Mouse (Mus musculus): ENCODE results near the gene Lgmn.

Lgmn gene

DNA sequence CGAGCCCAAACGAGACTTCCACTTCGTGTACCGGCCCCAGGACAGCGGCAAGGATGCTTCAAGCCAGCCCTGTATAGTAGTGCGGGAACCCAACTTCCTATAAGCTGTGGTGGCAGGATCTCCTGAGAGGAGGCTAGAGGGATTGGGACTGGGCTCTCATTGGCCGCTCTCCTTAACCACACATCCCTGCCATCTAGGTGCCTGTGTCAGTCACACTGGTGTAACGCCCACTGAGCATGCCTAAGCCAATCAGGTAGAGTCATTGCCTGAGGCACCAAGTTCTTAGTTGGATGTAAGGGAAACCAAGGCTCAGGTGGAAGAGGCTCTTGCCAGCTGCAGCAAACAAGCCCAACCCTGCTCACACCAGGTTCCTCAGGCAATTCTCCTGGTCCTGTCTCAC lies 49.6 kb downstream of the Lgmn start:
- no peak for DNase-seq (ENCODE audit: low spot score)

GRCm38 (mm10) chr12:102387219-102387917 lies 52.2 kb downstream of the Lgmn start:
- DNase-seq (ENCODE audit: low spot score): peak; percentile 82

- DNase-seq (ENCODE audit: low spot score): peak; percentile 23
These were observed 54.8 kb downstream of the Lgmn start for GRCm38 (mm10) chr12:102384819-102385218.

DNA sequence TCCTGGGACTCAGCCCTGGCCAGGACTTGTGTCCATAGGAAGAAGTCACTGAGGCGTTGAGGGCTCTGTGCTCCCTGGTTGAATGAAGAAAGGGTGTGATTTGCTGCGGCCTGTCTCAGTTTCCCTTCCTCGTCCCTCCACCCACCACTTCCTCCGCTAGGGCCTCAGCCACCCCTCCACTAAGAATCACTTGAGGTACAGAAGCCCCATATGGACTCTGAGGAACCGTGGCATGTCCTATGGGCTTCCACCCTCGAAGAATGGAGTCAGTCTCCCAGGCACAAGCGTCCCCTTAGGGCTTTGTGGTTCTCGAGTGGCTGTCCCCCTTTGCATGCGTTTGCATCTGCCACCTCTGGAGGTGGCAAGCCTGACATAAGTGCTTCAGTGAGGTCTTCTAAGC lies 56.3 kb downstream of the Lgmn start:
- DNase-seq (ENCODE audit: low spot score): no peak

- DNase-seq (ENCODE audit: low spot score): no peak
These were observed 57.4 kb downstream of the Lgmn start for GRCm38 (mm10) chr12:102382180-102382579.

- DNase-seq (ENCODE audit: low spot score): no peak
These were observed 67.3 kb downstream of the Lgmn start for GRCm38 (mm10) chr12:102372322-102372721.

DNA sequence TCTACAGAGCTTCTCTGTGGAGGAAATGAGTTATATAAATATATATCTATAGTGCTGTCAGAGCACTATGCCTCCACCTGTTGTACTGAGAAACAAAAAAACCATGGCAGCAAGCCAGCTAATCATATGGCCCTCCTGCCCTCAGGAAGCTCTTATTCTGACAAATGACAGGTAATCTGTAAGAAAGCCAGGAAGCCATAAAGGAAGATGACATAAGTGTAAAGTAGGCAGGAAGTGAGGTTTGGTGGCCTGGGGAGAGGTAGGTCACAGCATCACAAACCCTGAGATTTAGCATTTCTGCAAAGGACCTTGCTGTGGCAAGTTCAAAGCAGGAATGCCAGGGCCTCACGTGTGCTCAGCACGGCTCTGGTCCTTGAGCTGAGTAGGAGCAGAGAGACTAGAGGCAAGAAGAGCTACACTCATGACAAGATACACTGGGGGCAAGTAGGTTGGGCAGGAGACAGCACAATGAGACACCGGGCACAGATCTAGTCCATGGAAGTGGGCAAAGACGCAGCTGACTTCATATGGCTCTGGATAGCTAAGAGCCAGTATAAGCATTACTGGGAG lies 68.6 kb downstream of the Lgmn start:
- no peak for DNase-seq (ENCODE audit: low spot score)

- DNase-seq (ENCODE audit: low spot score): no peak
These were observed 70.0 kb downstream of the Lgmn start for GRCm38 (mm10) chr12:102369488-102370235.

DNA sequence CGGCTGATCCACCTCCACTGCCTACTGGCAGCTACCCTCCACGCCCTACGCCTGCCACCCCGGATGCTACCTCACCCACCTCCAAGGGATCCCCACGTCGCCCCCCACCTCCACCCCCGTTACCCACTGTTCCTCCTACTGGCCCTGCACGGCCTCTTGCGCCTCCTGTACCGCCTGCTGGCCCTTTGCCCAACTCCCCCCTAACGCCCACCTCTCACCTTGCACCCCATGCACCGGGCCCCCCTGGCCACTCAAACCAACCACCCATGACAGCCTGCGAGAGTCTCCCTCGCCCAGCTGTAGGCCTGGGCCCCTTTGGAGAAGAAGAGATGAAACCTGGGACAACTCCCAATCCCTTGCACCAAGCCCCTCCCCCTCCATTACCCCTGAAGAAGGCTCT lies 71.1 kb downstream of the Lgmn start:
- no peak for DNase-seq (ENCODE audit: low spot score)

GRCm38 (mm10) chr12:102368066-102368465 lies 71.5 kb downstream of the Lgmn start:
- no peak for DNase-seq (ENCODE audit: low spot score)

- no peak for DNase-seq (ENCODE audit: low spot score)
These were observed 72.5 kb downstream of the Lgmn start for GRCm38 (mm10) chr12:102367075-102367474.

GRCm38 (mm10) chr12:102366126-102366816 lies 73.3 kb downstream of the Lgmn start:
- no peak for DNase-seq (ENCODE audit: low spot score)

DNA sequence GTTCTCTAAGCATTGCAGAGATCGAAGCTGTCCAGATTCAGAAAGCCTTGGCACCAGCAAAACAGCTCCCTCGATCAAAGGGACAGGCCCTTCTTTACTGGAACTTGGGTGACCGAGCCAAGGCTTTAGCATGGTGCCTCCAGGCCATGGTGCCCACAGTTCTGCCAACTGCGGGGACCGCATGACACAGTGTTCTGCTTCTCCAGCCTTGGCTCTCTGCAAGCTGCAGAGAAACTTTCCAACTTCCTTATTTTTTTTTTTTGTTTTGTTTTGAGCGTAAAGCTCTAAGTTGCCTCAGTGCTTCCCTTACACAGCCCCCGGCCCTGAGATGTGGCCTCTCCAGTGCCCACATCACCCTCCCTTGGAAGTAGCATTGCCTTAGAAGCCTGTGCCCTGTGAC lies 74.6 kb downstream of the Lgmn start:
- no peak for DNase-seq (ENCODE audit: low spot score)

DNA sequence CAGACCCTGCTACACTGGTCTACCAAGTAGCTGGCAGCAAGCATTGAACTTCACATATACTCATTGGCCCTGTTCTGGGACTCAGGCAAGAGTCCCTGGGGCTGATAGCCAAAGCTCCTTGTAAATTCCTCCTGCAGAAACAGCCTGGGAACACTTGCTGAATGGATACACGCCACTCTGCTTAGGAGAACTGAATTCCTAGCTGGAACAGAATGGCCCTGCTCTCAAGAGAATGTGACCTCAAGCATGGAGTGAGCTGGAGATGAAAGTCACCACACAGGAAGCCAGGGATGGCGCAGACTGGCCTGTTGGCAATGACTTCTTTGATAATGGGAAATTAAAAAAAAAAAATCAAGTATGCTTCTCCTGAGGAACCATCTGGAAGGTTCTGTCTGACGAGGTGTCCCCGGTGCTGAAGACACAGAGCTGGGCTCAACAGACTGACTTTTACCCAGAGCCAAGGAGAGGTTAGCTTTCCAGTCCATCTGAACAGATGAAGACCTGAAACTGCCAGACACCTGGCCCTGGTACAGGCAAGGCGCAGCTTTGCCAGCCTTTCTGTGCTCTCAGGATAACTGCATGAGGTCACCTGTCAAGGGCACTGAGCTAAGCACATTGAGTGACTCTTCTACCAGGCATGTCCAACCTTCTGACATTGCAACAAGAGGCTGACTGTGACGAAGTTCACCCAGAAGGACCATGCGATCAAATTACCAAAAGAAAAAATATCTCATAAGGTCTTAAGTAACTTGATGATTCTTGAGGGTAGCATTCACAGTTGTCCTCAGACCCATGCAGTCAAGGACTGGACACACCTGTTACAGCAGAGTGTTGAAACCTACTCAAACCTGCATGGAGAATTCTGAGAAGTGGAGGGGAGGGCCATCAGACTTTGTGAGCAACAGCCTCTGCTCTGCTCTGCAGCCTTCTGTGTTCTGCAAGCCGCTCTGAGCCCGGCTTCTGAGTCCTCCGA lies 78.1 kb downstream of the Lgmn start:
- no peak for DNase-seq (ENCODE audit: low spot score)

DNA sequence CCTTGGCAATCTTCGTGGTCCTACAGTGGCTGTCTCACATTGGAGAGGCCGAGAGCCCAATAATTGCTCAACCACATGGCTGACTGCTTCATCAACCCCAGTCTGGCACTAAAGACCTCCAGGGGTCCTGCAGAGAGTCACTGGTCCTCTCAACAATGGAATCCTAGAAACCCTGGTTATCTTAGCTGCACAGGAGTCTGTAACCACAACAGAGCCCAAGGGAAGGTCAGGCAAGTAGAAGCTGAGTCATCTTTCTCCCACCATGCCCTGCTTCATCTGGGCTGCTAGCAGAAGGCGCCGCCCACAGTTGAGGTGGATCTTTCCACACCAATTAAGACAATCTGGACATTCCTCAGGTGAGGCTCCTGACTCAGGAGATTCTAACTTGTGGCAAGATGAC lies 80.2 kb downstream of the Lgmn start:
- DNase-seq (ENCODE audit: low spot score): no peak

GRCm38 (mm10) chr12:102356781-102357180 lies 82.8 kb downstream of the Lgmn start:
- no peak for DNase-seq (ENCODE audit: low spot score)

- DNase-seq (ENCODE audit: low spot score): no peak
These were observed 83.8 kb downstream of the Lgmn start for GRCm38 (mm10) chr12:102355784-102356183.

- no peak for DNase-seq (ENCODE audit: low spot score)
These were observed 85.3 kb downstream of the Lgmn start for GRCm38 (mm10) chr12:102354126-102354984.

- no peak for DNase-seq (ENCODE audit: low spot score)
These were observed 88.6 kb downstream of the Lgmn start for GRCm38 (mm10) chr12:102350997-102351396.

DNA sequence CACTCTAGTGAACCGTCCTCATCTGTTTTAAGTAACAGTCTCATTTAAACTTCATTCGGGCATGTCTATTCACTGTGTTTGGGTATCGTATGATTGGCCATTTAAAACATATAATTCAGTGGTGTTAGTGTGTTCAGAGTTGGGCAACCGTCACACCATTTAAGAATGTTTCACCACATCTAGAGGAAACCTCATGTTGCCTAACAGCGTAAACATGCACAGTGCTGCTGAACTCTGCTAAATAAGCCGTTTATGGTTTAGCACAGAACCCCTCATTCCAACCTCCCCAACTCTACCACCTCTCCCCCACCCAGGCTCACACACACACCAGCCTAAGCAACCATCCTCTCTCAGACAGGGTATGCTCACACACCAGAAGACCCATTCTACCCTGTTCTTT lies 91.2 kb downstream of the Lgmn start:
- DNase-seq (ENCODE audit: low spot score): no peak

DNA sequence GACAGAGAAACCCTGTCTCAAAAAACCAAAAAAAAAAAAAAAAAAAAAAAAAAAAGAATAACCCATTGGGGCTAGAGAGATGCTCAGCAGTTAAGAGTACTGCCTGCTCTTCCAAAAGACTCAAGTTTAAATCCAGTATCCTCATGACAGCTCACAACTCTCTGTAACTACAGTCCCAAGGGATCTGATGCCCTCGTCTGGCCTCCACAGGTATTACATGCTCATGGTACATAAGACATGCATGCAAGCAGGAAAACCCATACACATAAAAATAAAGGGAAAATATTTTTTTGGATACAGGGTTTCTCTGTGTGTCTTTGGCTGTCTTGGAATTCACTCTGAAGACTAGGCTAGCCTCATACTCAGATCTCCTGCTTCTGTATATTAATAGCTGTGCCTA lies 93.1 kb downstream of the Lgmn start:
- no peak for DNase-seq (ENCODE audit: low spot score)
